In genomic region chr5:9056020-9056660, GRCm38 (mm10) we compare ENCODE assay signal across 8 mouse cellular contexts. TPM values are rescaled to one million over a fixed set of nuclear protein-coding genes. Genes with fewer than 3 reads are reported as not detected.
DNase-seq lines count a peak whose midpoint lies in the region; ATAC-seq lines count a peak whose summit lies in the region.

No protein-coding gene starts in this region.

- WGBS in lung, embryonic 16.5 days = 18% methylated on average over 3 of the region's 3 CpGs

- no peak overlapping the region for H3K27ac ChIP-seq in lung, embryonic 16.5 days (ENCODE audit: low read length)

- H3K4me3 ChIP-seq in lung, embryonic 16.5 days (ENCODE audit: low read length) = no peak overlapping the region

- DNase-seq in CD4-positive, CD25-positive, alpha-beta regulatory T cell, adult 2 months (ENCODE audit: low read depth, low spot score) = peak; percentile 85
- DNase-seq in ZHBTc4 (ENCODE audit: low read depth, low spot score) = peak; percentile 71
- DNase-seq in embryo, embryonic 10 days (ENCODE audit: low spot score) = peak; percentile 76
- DNase-seq in heart, postnatal 36 days = peak; percentile 53 to 70
- peak; percentile 80 for DNase-seq in layer of hippocampus, adult 11-12 months (ENCODE audit: low spot score)
- DNase-seq in retina, postnatal 1 day = peak; percentile 80
- DNase-seq in urinary bladder, postnatal 25 days (ENCODE audit: low spot score) = peak; percentile 50

- H3K4me2 ChIP-seq in lung, embryonic 16.5 days (ENCODE audit: low read depth, low read length) = no peak overlapping the region

- H3K4me1 ChIP-seq in lung, embryonic 16.5 days (replicated peaks; ENCODE audit: control insufficient read depth, insufficient read depth, low read length) = no peaks in the 10 kb centered on the region

- no peak overlapping the region for H3K9ac ChIP-seq in lung, embryonic 16.5 days (ENCODE audit: low read length)

- no peaks in the 10 kb centered on the region for H3K27me3 ChIP-seq in lung, embryonic 16.5 days (ENCODE audit: control insufficient read depth, insufficient read depth, low read depth, low read length)

- 0 out of 2 replicates have a peak, but pooled peaks have one; percentile 47 for ATAC-seq in lung, embryonic 16.5 days (ENCODE audit: low read depth)

- intact Hi-C loops in heart, postnatal 36 days (cut with DNase I) = loop anchor here (10.0 kb wide), 2 partner anchors 61 to 191 kb away; partner anchors contain the start of gene Crot

- no peaks in the 10 kb centered on the region for H3K36me3 ChIP-seq in lung, embryonic 16.5 days (ENCODE audit: control insufficient read depth, insufficient read depth, low read length)

- H3K9me3 ChIP-seq in lung, embryonic 16.5 days (ENCODE audit: control insufficient read depth, low read length) = no peaks in the 10 kb centered on the region

RNA-seq across cellular contexts. Expression of gene Tmem243, which starts 44.3 kb away (rescaled TPM):
- 1 to 10 TPM; 8.7 to 9.3 TPM for total RNA-seq in heart, postnatal 36 days (2021)
- polyA plus RNA-seq in lung, embryonic 16.5 days (2015; fragmentation: Nextera tagmentation; extraction: Ambion mirVana) = 23.8 and 45.6 TPM in 2 replicates

RNA-seq across cellular contexts. Expression of gene Crot, which starts 59.0 kb away (rescaled TPM):
- total RNA-seq in heart, postnatal 36 days (2021) = 10 to 100 TPM; 24.5 to 26.0 TPM
- 33.6 and 35.6 TPM in 2 replicates for polyA plus RNA-seq in lung, embryonic 16.5 days (2015; fragmentation: Nextera tagmentation; extraction: Ambion mirVana)
